In the genomic region with DNA sequence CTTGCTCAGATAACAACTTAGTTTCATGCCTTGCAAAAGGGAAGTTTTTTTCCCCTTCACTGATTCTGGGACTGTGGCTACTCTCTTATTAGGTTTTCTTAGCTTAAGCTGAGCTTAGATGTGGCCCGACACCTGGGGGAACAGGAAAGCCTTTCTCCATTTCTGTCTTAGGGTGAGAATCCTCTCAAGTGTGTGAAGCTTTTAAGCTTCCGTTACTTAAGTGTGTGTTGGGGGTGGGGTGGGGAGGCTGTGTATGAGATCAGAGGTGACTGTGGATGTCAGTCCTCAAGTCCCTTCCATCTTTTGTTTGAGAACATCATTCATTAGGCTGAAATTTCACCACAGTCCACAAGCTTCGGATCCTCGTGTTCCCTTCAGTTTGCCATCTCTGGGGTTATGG, we compare ENCODE assay signal across 11 mouse cellular contexts.
DNase-seq lines count a peak whose midpoint lies in the region; ATAC-seq and TF ChIP-seq lines count a peak whose summit lies in the region.
"Had no signal": no experiment of that assay in that cellular context is flagged by ENCODE, and none has a peak within 500 bp of the region (broad histone marks: within the 10 kb centered on the region; RNA-seq: fewer than 3 reads in every experiment).

No protein-coding gene starts in this region.

- no peak overlapping the region for H3K4me3 ChIP-seq in hindbrain, embryonic 13.5 days
- no peak overlapping the region for H3K4me3 ChIP-seq in hindbrain, embryonic 11.5 days (ENCODE audit: low read depth, low read length)
- no peak overlapping the region for H3K4me3 ChIP-seq in thymus, adult 2 months (ENCODE audit: control insufficient read depth, insufficient read depth, low read length)
- H3K4me3 ChIP-seq: kidney, embryonic 15.5 days had no signal

- H3K27ac ChIP-seq in hindbrain, embryonic 13.5 days = peak overlapping the region; percentile 81; the same call in 1 of the 2 replicates
- H3K27ac ChIP-seq in hindbrain, embryonic 11.5 days (ENCODE audit: low read depth, low read length) = no peak overlapping the region
- H3K27ac ChIP-seq in thymus, adult 2 months (ENCODE audit: control insufficient read depth, insufficient read depth, low read length) = peak overlapping the region; percentile 99
- H3K27ac ChIP-seq: kidney, embryonic 15.5 days had no signal

- H3K27me3 ChIP-seq in hindbrain, embryonic 13.5 days = 0 out of 2 replicates have a peak, but pooled peaks cover 4% of the 10 kb centered on the region
- no peaks in the 10 kb centered on the region for H3K27me3 ChIP-seq in hindbrain, embryonic 11.5 days (ENCODE audit: control insufficient read depth, insufficient read depth, low read length)
- no peaks in the 10 kb centered on the region; the same call in 1 of the 2 replicates for H3K27me3 ChIP-seq in thymus, adult 2 months (ENCODE audit: control insufficient read depth, insufficient read depth, low read length)
- H3K27me3 ChIP-seq: kidney, embryonic 15.5 days had no signal

- no peak for TF ChIP-seq CTCF in thymus, adult 2 months (IDR thresholded peaks at IDR 0.05; ENCODE audit: borderline replicate concordance, control insufficient read depth, extremely low read depth, insufficient read depth, low read length, poor library complexity)

- DNase-seq in hindbrain, embryonic 11.5 days (ENCODE audit: low spot score) = no peak
- DNase-seq in B cell, adult 2 months = peak; percentile 45 to 54
- DNase-seq in T-cell, adult 2 months (ENCODE audit: low spot score) = peak; percentile 60
- peak; percentile 77 for DNase-seq in thymus, adult 2 months
- no peak for DNase-seq in cerebellum, postnatal 25 days
- no peak for DNase-seq in frontal cortex, postnatal 36 days (ENCODE audit: low spot score in 2 of 2)
- DNase-seq: cerebellum, adult 11-12 months; liver; right cerebral cortex, postnatal 25 days had no signal

- H3K9ac ChIP-seq in hindbrain, embryonic 13.5 days = no peak overlapping the region
- H3K9ac ChIP-seq in hindbrain, embryonic 11.5 days (ENCODE audit: low read depth, low read length) = no peak overlapping the region
- H3K9ac ChIP-seq: kidney, embryonic 15.5 days had no signal

- TF ChIP-seq POLR2A in thymus, adult 2 months (IDR thresholded peaks at IDR 0.05; ENCODE audit: control insufficient read depth, extremely low read depth, insufficient read depth, low read length, poor library complexity) = no peak

- no peak for ATAC-seq in hindbrain, embryonic 13.5 days (ENCODE audit: low FRiP score)
- ATAC-seq in hindbrain, embryonic 11.5 days (ENCODE audit: low FRiP score) = no peak

- no peaks in the 10 kb centered on the region for H3K36me3 ChIP-seq in hindbrain, embryonic 13.5 days
- no peaks in the 10 kb centered on the region for H3K36me3 ChIP-seq in hindbrain, embryonic 11.5 days (ENCODE audit: control insufficient read depth, insufficient read depth, low read length)
- H3K36me3 ChIP-seq in thymus, adult 2 months (ENCODE audit: control insufficient read depth, insufficient read depth, low read length) = no peaks in the 10 kb centered on the region
- H3K36me3 ChIP-seq: kidney, embryonic 15.5 days had no signal

- 88% methylated on average over 4 of the region's 4 CpGs for WGBS in hindbrain, embryonic 13.5 days
- WGBS in hindbrain, embryonic 11.5 days = 90% methylated on average over 4 of the region's 4 CpGs
- WGBS in thymus, adult 2 months = 9% methylated on average over 4 of the region's 4 CpGs

- H3K4me1 ChIP-seq in hindbrain, embryonic 13.5 days (replicated peaks) = peaks cover 33% of the 10 kb centered on the region
- no peaks in the 10 kb centered on the region for H3K4me1 ChIP-seq in hindbrain, embryonic 11.5 days (replicated peaks; ENCODE audit: control insufficient read depth, insufficient read depth, low read length)
- peaks cover 58% of the 10 kb centered on the region for H3K4me1 ChIP-seq in thymus, adult 2 months (replicated peaks; ENCODE audit: control insufficient read depth, insufficient read depth, low read length)
- H3K4me1 ChIP-seq: kidney, embryonic 15.5 days had no signal

- no peak overlapping the region for H3K4me2 ChIP-seq in hindbrain, embryonic 13.5 days
- no peak overlapping the region for H3K4me2 ChIP-seq in hindbrain, embryonic 11.5 days (replicated peaks; ENCODE audit: low read depth, low read length)
- H3K4me2 ChIP-seq: kidney, embryonic 15.5 days had no signal

- no peaks in the 10 kb centered on the region for H3K9me3 ChIP-seq in hindbrain, embryonic 13.5 days
- H3K9me3 ChIP-seq in hindbrain, embryonic 11.5 days (ENCODE audit: control insufficient read depth, low read length) = no peaks in the 10 kb centered on the region
- H3K9me3 ChIP-seq: kidney, embryonic 15.5 days had no signal

Comparison
In these comparisons a context has a peak if more than half of its experiments do, and no peak if none do; other contexts are left out.
1. DNase-seq: peak in B cell, adult 2 months (2 of 2), T-cell, adult 2 months (single experiment) and thymus, adult 2 months (single experiment); none in hindbrain, embryonic 11.5 days (single experiment), cerebellum, postnatal 25 days (0 of 2) and frontal cortex, postnatal 36 days (0 of 2).